Mouse (Mus musculus) liver, embryonic 14.5 days (tissue): ENCODE results near the gene Dicer1. TPM values are rescaled to one million over a fixed set of nuclear protein-coding genes. Genes with fewer than 3 reads are reported as not detected.

Source experiments
- ATAC-seq: fragments of 200-750 bp; cut with Nextera tagmentation; 2 replicates; pipeline ENCODE4 v1.8.0; 2017; ENCODE audit warnings: moderate number of reproducible peaks, mild to moderate bottlenecking, moderate library complexity; ENCODE audit not compliant: insufficient read depth
- DNase-seq, 3 experiments: peaks; one replicate each; pipeline ENCODE4 v3.0.0-alpha.2; 2012 to 2013; ENCODE audit warnings: low read depth in 3 of 3, low spot score in 3 of 3
- H3K27ac ChIP-seq: fragments of 300-500 bp; sonication (generic); 2 replicates; pipeline ENCODE4 v1.5.1; 2014; ENCODE audit warnings: moderate library complexity, mild to moderate bottlenecking, control low read depth, inconsistent platforms
- H3K27me3 ChIP-seq: fragments of 300-500 bp; sonication (generic); 2 replicates; pipeline ENCODE4 v1.6.1; 2014; ENCODE audit warnings: mild to moderate bottlenecking, low read length, moderate library complexity; ENCODE audit not compliant: control insufficient read depth, insufficient read depth
- H3K36me3 ChIP-seq: fragments of 300-500 bp; sonication (generic); replicated peaks from 2 replicates; pipeline ENCODE4 v1.6.1; 2014; ENCODE audit warnings: low read depth; ENCODE audit not compliant: control insufficient read depth, insufficient read depth
- H3K4me1 ChIP-seq, 2 experiments: fragments of 200-500 bp in 1 of 2; fragments of 300-500 bp in 1 of 2; sonication (generic) in 1 of 2; replicated peaks; 2 replicates each; pipeline ENCODE4 v1.6.1; 2012 to 2014; ENCODE audit warnings: antibody characterized with exemption in 1 of 2, inconsistent platforms in 1 of 2, low read length in 1 of 2; ENCODE audit not compliant: control insufficient read depth in 2 of 2, insufficient read depth in 2 of 2
- H3K4me2 ChIP-seq: fragments of 300-500 bp; sonication (generic); 2 replicates; pipeline ENCODE4 v1.6.1; 2014; ENCODE audit warnings: low read depth, mild to moderate bottlenecking, control low read depth, moderate library complexity
- H3K4me3 ChIP-seq, 2 experiments: fragments of 200-500 bp in 1 of 2; fragments of 300-500 bp in 1 of 2; sonication (generic) in 1 of 2; 2 replicates each; pipeline ENCODE4 v1.5.1; 2012 to 2014; ENCODE audit warnings: low read depth in 2 of 2, low read length in 2 of 2, mild to moderate bottlenecking in 2 of 2, control low read depth in 1 of 2, inconsistent platforms in 1 of 2, moderate library complexity in 1 of 2; ENCODE audit not compliant: insufficient read depth in 1 of 2
- H3K9ac ChIP-seq: fragments of 300-500 bp; sonication (generic); replicated peaks from 2 replicates; pipeline ENCODE4 v1.6.1; 2014; ENCODE audit warnings: mild to moderate bottlenecking, control low read depth, moderate library complexity
- H3K9me3 ChIP-seq: fragments of 300-500 bp; sonication (generic); 2 replicates; pipeline ENCODE4 v1.6.1; 2016; ENCODE audit warnings: low read length, mixed read lengths; ENCODE audit not compliant: control insufficient read depth
- CTCF ChIP-seq: IDR thresholded peaks from 2 replicates; pipeline ENCODE4 v1.5.1; 2016; ENCODE audit warnings: antibody characterized with exemption, low read depth, control low read depth
- EP300 ChIP-seq: IDR thresholded peaks from 2 replicates; pipeline ENCODE4 v1.6.1; 2016; ENCODE audit warnings: antibody characterized with exemption, low read depth
- WGBS: fragments of 180-500 bp; shearing (Covaris S2); extraction: QIAGEN DNeasy Blood & Tissue Kit; methylation state at CpG from one replicate; pipeline ENCODE4 v1.1.7; 2014; ENCODE audit not compliant: insufficient replicate concordance; 5-methylcytosine and 5-hydroxymethylcytosine counted together
- polyA plus RNA-seq, 2 experiments: library from polyadenylated mRNA; depleted of rRNA in 1 of 2; stranded (reverse) in 1 of 2; unstranded in 1 of 2; fragments of >200 nt; fragmentation: Nextera tagmentation in 1 of 2; extraction: Ambion mirVana in 1 of 2; gene quantifications; 2 replicates each; pipeline versions ENCODE4 v1.2.1 to v1.2.3; 2012 to 2014

Dicer1 gene
- polyA plus RNA-seq, 2 experiments = 5.9 to 6.4 TPM

GRCm38 (mm10) chr12:104765761-104766160 lies 14.0 kb upstream of the Dicer1 start:
- no peaks in the 10 kb centered on the region for H3K9me3 ChIP-seq
- DNase-seq = no peak
- 58% methylated on average over 7 of the region's 7 CpGs for WGBS
- H3K4me2 ChIP-seq = no peak overlapping the region
- H3K4me3 ChIP-seq = no peak overlapping the region
- H3K36me3 ChIP-seq = no peaks in the 10 kb centered on the region
- H3K9ac ChIP-seq = no peak overlapping the region
- H3K4me1 ChIP-seq = no peaks in the 10 kb centered on the region
- H3K27ac ChIP-seq = no peak overlapping the region
- no peak for ATAC-seq
- no peaks in the 10 kb centered on the region for H3K27me3 ChIP-seq
- no peak for TF ChIP-seq CTCF
- no peak for TF ChIP-seq EP300

GRCm38 (mm10) chr12:104765116-104765515 lies 13.4 kb upstream of the Dicer1 start:
- 41% methylated on average over 5 of the region's 5 CpGs for WGBS
- no peak for ATAC-seq

GRCm38 (mm10) chr12:104763918-104764317 lies 12.2 kb upstream of the Dicer1 start:
- Histone ChIP-seq H3K27ac (no peak overlapping the region), H3K4me3 (no peak overlapping the region), H3K9me3 (no peaks in the 10 kb centered on the region), H3K36me3 (no peaks in the 10 kb centered on the region), H3K4me2 (no peak overlapping the region), H3K9ac (no peak overlapping the region), H3K27me3 (no peaks in the 10 kb centered on the region), H3K4me1 (no peaks in the 10 kb centered on the region)
- DNase-seq = no peak
- ATAC-seq = no peak
- no peak for TF ChIP-seq EP300
- TF ChIP-seq CTCF = no peak
- WGBS = 62% methylated on average over 6 of the region's 6 CpGs

More at GRCm38 (mm10) chr12:104765116-104765515, 13.4 kb upstream of the Dicer1 start:
- H3K4me2 ChIP-seq = no peak overlapping the region
- no peaks in the 10 kb centered on the region for H3K4me1 ChIP-seq
- no peak overlapping the region for H3K27ac ChIP-seq
- no peak for DNase-seq
- H3K36me3 ChIP-seq = no peaks in the 10 kb centered on the region
- no peak overlapping the region for H3K4me3 ChIP-seq
- no peak overlapping the region for H3K9ac ChIP-seq
- H3K9me3 ChIP-seq = no peaks in the 10 kb centered on the region
- TF ChIP-seq EP300 (no peak), CTCF (no peak)
- H3K27me3 ChIP-seq = no peaks in the 10 kb centered on the region

- Histone ChIP-seq H3K9ac (no peak overlapping the region), H3K36me3 (no peaks in the 10 kb centered on the region), H3K27ac (no peak overlapping the region), H3K9me3 (no peaks in the 10 kb centered on the region), H3K4me2 (no peak overlapping the region), H3K4me3 (no peak overlapping the region), H3K27me3 (no peaks in the 10 kb centered on the region), H3K4me1 (no peaks in the 10 kb centered on the region)
- DNase-seq (no peak), ATAC-seq (no peak)
- TF ChIP-seq CTCF = no peak
- WGBS = 59% methylated on average over 8 of the region's 8 CpGs
These were observed 9.7 kb upstream of the Dicer1 start for GRCm38 (mm10) chr12:104761411-104761810.

GRCm38 (mm10) chr12:104758066-104758465 lies 6.3 kb upstream of the Dicer1 start:
- no peak for ATAC-seq
- no peak overlapping the region for H3K4me3 ChIP-seq
- H3K27ac ChIP-seq = no peak overlapping the region
- TF ChIP-seq EP300 (no peak), CTCF (no peak)
- no peaks in the 10 kb centered on the region for H3K36me3 ChIP-seq
- no peaks in the 10 kb centered on the region for H3K27me3 ChIP-seq
- H3K4me2 ChIP-seq = no peak overlapping the region
- 67% methylated on average over 7 of the region's 7 CpGs for WGBS
- DNase-seq = no peak
- no peak overlapping the region for H3K9ac ChIP-seq
- peaks cover 0 to 2% of the 10 kb centered on the region in 2 experiments; a peak in 1 of 4 replicates for H3K4me1 ChIP-seq
- H3K9me3 ChIP-seq = no peaks in the 10 kb centered on the region
